Mouse (Mus musculus) myocyte (in vitro differentiated cells): ENCODE measurements around the gene Gxylt2. TPM values are rescaled to one million over a fixed set of nuclear protein-coding genes. Genes with fewer than 3 reads are reported as not detected.
A peak's percentile ranks its signal among the peaks of the same experiment; 100 is the strongest.

Experiments used
- H3K27me3 ChIP-seq: one replicate; pipeline ENCODE4 v1.6.1; 2011; ENCODE audit not compliant: control insufficient read depth, insufficient read depth, insufficient read length
- H3K36me3 ChIP-seq: one replicate; pipeline ENCODE4 v1.6.1; 2011; ENCODE audit not compliant: control insufficient read depth, insufficient read depth
- H3K4me2 ChIP-seq: one replicate; pipeline ENCODE4 v1.6.1; 2011; ENCODE audit warnings: low read depth, control low read depth
- H3K4me3 ChIP-seq: one replicate; pipeline ENCODE4 v1.5.1; 2011; ENCODE audit warnings: mild to moderate bottlenecking, control low read depth, moderate library complexity
- H3K79me2 ChIP-seq: one replicate; pipeline ENCODE4 v1.6.1; 2011; ENCODE audit not compliant: control insufficient read depth, insufficient read depth
- H3ac ChIP-seq: one replicate; pipeline ENCODE4 v1.6.1; 2011; ENCODE audit not compliant: control insufficient read depth, insufficient read length
- CEBPB ChIP-seq: IDR thresholded peaks from 2 replicates; pipeline ENCODE4 v1.6.1; 2011; ENCODE audit warnings: mild to moderate bottlenecking, moderate library complexity; ENCODE audit not compliant: poor library complexity, insufficient read depth, severe bottlenecking
- E2F4 ChIP-seq: IDR thresholded peaks from one replicate; pipeline ENCODE4 v1.6.1; 2011; ENCODE audit warnings: mild to moderate bottlenecking, control low read depth, moderate library complexity; ENCODE audit not compliant: insufficient read depth
- MAX ChIP-seq: IDR thresholded peaks from one replicate; pipeline ENCODE4 v1.6.1; 2011; ENCODE audit warnings: low read depth, mild to moderate bottlenecking, control low read depth
- MYOD1 ChIP-seq, 3 experiments: IDR thresholded peaks; one replicate each; pipeline ENCODE4 v1.6.1; 2011; ENCODE audit warnings: control low read depth in 2 of 3, low read depth in 2 of 3, mild to moderate bottlenecking in 2 of 3, moderate library complexity in 1 of 3; ENCODE audit not compliant: insufficient read length in 2 of 3, control insufficient read depth in 1 of 3
- MYOG ChIP-seq, 3 experiments: IDR thresholded peaks; one replicate each; pipeline ENCODE4 v1.6.1; 2011; ENCODE audit warnings: control low read depth in 2 of 3, low read depth in 2 of 3, mild to moderate bottlenecking in 2 of 3; ENCODE audit not compliant: insufficient read length in 2 of 3, control insufficient read depth in 1 of 3, insufficient read depth in 1 of 3
- POLR2A ChIP-seq: IDR thresholded peaks from one replicate; pipeline ENCODE4 v1.6.1; 2011; ENCODE audit warnings: low read depth, mild to moderate bottlenecking, control low read depth, moderate library complexity; ENCODE audit not compliant: insufficient read length
- POLR2AphosphoS2 ChIP-seq: IDR thresholded peaks from one replicate; pipeline ENCODE4 v1.6.1; 2011; ENCODE audit warnings: low read depth, control low read depth; ENCODE audit not compliant: insufficient read length
- REST ChIP-seq: IDR thresholded peaks from one replicate; pipeline ENCODE4 v1.6.1; 2011; ENCODE audit warnings: mild to moderate bottlenecking, control low read depth, moderate library complexity; ENCODE audit not compliant: insufficient read depth, insufficient read length
- SRF ChIP-seq: IDR thresholded peaks from one replicate; pipeline ENCODE4 v1.6.1; 2011; ENCODE audit warnings: low read depth; ENCODE audit not compliant: control insufficient read depth, insufficient read length
- TCF12 ChIP-seq: IDR thresholded peaks from one replicate; pipeline ENCODE4 v1.6.1; 2011; ENCODE audit warnings: mild to moderate bottlenecking, control low read depth; ENCODE audit not compliant: poor library complexity, insufficient read depth, severe bottlenecking
- TCF3 ChIP-seq: IDR thresholded peaks from one replicate; pipeline ENCODE4 v1.6.1; 2011; ENCODE audit warnings: low read depth, control low read depth; ENCODE audit not compliant: insufficient read length
- USF1 ChIP-seq: IDR thresholded peaks from one replicate; pipeline ENCODE4 v1.6.1; 2011; ENCODE audit warnings: low read depth, mild to moderate bottlenecking, control low read depth, moderate library complexity
- polyA plus RNA-seq: library from polyadenylated mRNA; unstranded; fragments of >200 nt; fragmentation: generic; extraction: Trizol; gene quantifications from one replicate; pipeline ENCODE4 v1.2.1, GENCODE M21; 2012; ENCODE audit warnings: missing spikeins

Gene Gxylt2
- polyA plus RNA-seq, 1 experiment, result 2.2 TPM

GRCm38 (mm10) chr6:100732376-100733021 lies 28.0 kb downstream of the Gxylt2 start:
- no peak for TF ChIP-seq REST
- peak; percentile 42 to 83 (median 43) for TF ChIP-seq MYOG (IDR thresholded peaks at IDR 0.05; ENCODE audit: control insufficient read depth in 1 of 3, insufficient read depth in 1 of 3, insufficient read length in 2 of 3, low read depth in 2 of 3)
- TF ChIP-seq MYOD1 (IDR thresholded peaks at IDR 0.05; ENCODE audit: control insufficient read depth in 1 of 3, insufficient read length in 2 of 3, low read depth in 2 of 3), result peak in 2 of 3 experiments; percentile 69 to 72
- TF ChIP-seq CEBPB, result peak; percentile 83
- TF ChIP-seq MAX, result no peak
- TF ChIP-seq POLR2A, result no peak
- TF ChIP-seq TCF12, result peak; percentile 68
- no peak for TF ChIP-seq E2F4
- no peak for TF ChIP-seq USF1
- no peak for TF ChIP-seq TCF3
- no peak for TF ChIP-seq SRF
- TF ChIP-seq POLR2AphosphoS2, result no peak
- no peak overlapping the region for H3ac ChIP-seq
- no peaks in the 10 kb centered on the region for H3K27me3 ChIP-seq
- H3K4me2 ChIP-seq, result peak overlapping the region; percentile 66
- no peaks in the 10 kb centered on the region for H3K79me2 ChIP-seq
- no peak overlapping the region for H3K4me3 ChIP-seq
- H3K36me3 ChIP-seq, result no peaks in the 10 kb centered on the region

DNA sequence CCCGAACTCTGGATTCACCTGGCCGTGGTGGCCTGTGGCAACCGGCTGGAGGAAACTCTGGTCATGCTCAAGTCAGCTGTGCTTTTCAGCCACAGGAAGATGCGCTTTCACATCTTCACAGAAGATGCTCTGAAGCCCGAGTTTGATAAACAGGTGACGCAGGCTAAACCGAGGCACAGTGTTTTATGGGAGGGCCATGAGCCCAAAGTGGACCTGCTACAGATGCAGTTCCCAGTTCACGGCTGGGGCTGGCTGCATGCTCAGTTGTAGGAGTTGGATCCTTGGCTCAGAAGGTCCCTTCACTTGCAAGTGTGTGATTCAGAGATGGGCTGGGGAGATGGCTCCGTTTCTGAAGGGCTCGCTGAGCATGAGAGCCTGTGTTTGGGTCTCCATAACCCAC lies 28.7 kb downstream of the Gxylt2 start:
- Histone ChIP-seq H3K79me2 (no peaks in the 10 kb centered on the region), H3K4me3 (no peak overlapping the region), H3K4me2 (peak overlapping the region; percentile 20)

DNA sequence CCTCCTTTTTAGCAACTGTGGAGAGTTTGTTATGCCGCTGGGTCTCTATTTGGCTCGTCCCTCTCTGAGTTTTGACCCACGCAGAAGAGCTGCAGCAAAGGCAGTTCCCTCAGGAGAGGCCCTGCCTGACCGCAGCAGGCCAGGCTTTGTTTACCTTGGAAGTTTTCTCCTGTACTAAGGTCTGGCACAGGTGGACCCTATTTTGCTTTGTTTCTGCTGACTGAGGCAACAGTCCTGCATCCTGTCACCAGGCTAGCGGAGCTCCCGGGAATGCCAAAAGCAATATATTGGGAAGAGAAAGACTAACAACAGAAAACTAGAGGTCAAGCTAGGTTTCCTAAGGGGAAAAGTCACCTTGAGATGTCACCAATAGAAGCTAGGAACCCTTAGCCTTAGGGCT lies 29.8 kb downstream of the Gxylt2 start:
- Histone ChIP-seq H3ac (no peak overlapping the region), H3K79me2 (no peaks in the 10 kb centered on the region), H3K4me2 (no peak overlapping the region), H3K27me3 (no peaks in the 10 kb centered on the region), H3K4me3 (no peak overlapping the region), H3K36me3 (no peaks in the 10 kb centered on the region)
- no peak for TF ChIP-seq USF1

More for the DNA sequence above, 28.7 kb downstream of the Gxylt2 start:
- no peak for TF ChIP-seq CEBPB
- TF ChIP-seq E2F4, result no peak
- TF ChIP-seq MYOD1 (IDR thresholded peaks at IDR 0.05; ENCODE audit: control insufficient read depth in 1 of 3, insufficient read length in 2 of 3, low read depth in 2 of 3), result no peak
- no peak for TF ChIP-seq POLR2AphosphoS2
- TF ChIP-seq USF1, result no peak
- no peak for TF ChIP-seq TCF12
- TF ChIP-seq TCF3, result no peak
- no peak for TF ChIP-seq MYOG (IDR thresholded peaks at IDR 0.05; ENCODE audit: control insufficient read depth in 1 of 3, insufficient read depth in 1 of 3, insufficient read length in 2 of 3, low read depth in 2 of 3)
- TF ChIP-seq MAX, result no peak
- no peak for TF ChIP-seq POLR2A
- TF ChIP-seq REST, result no peak
- no peak for TF ChIP-seq SRF
- H3ac ChIP-seq, result no peak overlapping the region
- H3K36me3 ChIP-seq, result no peaks in the 10 kb centered on the region
- no peaks in the 10 kb centered on the region for H3K27me3 ChIP-seq

- TF ChIP-seq MAX (no peak), REST (no peak), TCF3 (no peak), TCF12 (no peak), MYOD1 (IDR thresholded peaks at IDR 0.05; ENCODE audit: control insufficient read depth in 1 of 3, insufficient read length in 2 of 3, low read depth in 2 of 3) (no peak), CEBPB (no peak), SRF (no peak), POLR2A (no peak), MYOG (IDR thresholded peaks at IDR 0.05; ENCODE audit: control insufficient read depth in 1 of 3, insufficient read depth in 1 of 3, insufficient read length in 2 of 3, low read depth in 2 of 3) (no peak), USF1 (no peak)
Observed at GRCm38 (mm10) chr6:100758431-100759208, 54.1 kb downstream of the Gxylt2 start.

GRCm38 (mm10) chr6:100767756-100768155 lies 63.2 kb downstream of the Gxylt2 start:
- Histone ChIP-seq H3K27me3 (no peaks in the 10 kb centered on the region), H3ac (no peak overlapping the region), H3K4me2 (no peak overlapping the region), H3K79me2 (no peaks in the 10 kb centered on the region), H3K36me3 (no peaks in the 10 kb centered on the region), H3K4me3 (no peak overlapping the region)
- TF ChIP-seq MYOD1 (IDR thresholded peaks at IDR 0.05; ENCODE audit: control insufficient read depth in 1 of 3, insufficient read length in 2 of 3, low read depth in 2 of 3), result peak in 2 of 3 experiments; percentile 28 to 56
- TF ChIP-seq MYOG (IDR thresholded peaks at IDR 0.05; ENCODE audit: control insufficient read depth in 1 of 3, insufficient read depth in 1 of 3, insufficient read length in 2 of 3, low read depth in 2 of 3), result peak in 1 of 3 experiments; percentile 15
- no peak for TF ChIP-seq CEBPB

More at GRCm38 (mm10) chr6:100758431-100759208, 54.1 kb downstream of the Gxylt2 start:
- Histone ChIP-seq H3K4me2 (no peak overlapping the region), H3K27me3 (no peaks in the 10 kb centered on the region), H3K36me3 (no peaks in the 10 kb centered on the region), H3ac (no peak overlapping the region), H3K4me3 (no peak overlapping the region), H3K79me2 (no peaks in the 10 kb centered on the region)
